Mouse (Mus musculus) adrenal gland, postnatal 10 days (tissue): ENCODE results near the gene Mylpf. TPM values are rescaled to one million over a fixed set of nuclear protein-coding genes. Genes with fewer than 3 reads are reported as not detected.
"Not testable (repeated sequence)": the region's sequence is repeated elsewhere in the genome, so short reads cannot be mapped to it uniquely, and the experiment has no call there.

Source experiments
- DNase-seq: peaks from one replicate; pipeline ENCODE4 v3.0.0; 2021; ENCODE audit warnings: mixed read lengths
- long read RNA-seq, 2 experiments: library from polyadenylated mRNA; stranded (forward); transcript quantifications; one replicate each; pipeline ENCODE4 v2.0.0; 2021
- total RNA-seq, 2 experiments: library from RNA; stranded (reverse); gene quantifications; 2 replicates each; pipeline ENCODE4 v1.2.3; 2021

Mylpf gene
- total RNA-seq, result 1,000 to 10,000 TPM in 1 of 2 experiments, 100 to 1,000 TPM in 1; 678 to 2,339 TPM
- long read RNA-seq, experiment 1, transcript Mylpf-201 (7 exons, 766 nt), result major isoform, 384 of 446 reads
- long read RNA-seq, experiment 1, partial matches to known transcripts, result 54 of 446 reads
- long read RNA-seq, experiment 1, other reads (novel, unspliced or antisense), result 4 of 446 reads
- long read RNA-seq, experiment 2, transcript Mylpf-201 (7 exons, 766 nt), result major isoform, 395 of 415 reads
- long read RNA-seq, experiment 2, partial matches to known transcripts, result 14 of 415 reads
- long read RNA-seq, experiment 2, other reads (novel, unspliced or antisense), result 5 of 415 reads

DNA sequence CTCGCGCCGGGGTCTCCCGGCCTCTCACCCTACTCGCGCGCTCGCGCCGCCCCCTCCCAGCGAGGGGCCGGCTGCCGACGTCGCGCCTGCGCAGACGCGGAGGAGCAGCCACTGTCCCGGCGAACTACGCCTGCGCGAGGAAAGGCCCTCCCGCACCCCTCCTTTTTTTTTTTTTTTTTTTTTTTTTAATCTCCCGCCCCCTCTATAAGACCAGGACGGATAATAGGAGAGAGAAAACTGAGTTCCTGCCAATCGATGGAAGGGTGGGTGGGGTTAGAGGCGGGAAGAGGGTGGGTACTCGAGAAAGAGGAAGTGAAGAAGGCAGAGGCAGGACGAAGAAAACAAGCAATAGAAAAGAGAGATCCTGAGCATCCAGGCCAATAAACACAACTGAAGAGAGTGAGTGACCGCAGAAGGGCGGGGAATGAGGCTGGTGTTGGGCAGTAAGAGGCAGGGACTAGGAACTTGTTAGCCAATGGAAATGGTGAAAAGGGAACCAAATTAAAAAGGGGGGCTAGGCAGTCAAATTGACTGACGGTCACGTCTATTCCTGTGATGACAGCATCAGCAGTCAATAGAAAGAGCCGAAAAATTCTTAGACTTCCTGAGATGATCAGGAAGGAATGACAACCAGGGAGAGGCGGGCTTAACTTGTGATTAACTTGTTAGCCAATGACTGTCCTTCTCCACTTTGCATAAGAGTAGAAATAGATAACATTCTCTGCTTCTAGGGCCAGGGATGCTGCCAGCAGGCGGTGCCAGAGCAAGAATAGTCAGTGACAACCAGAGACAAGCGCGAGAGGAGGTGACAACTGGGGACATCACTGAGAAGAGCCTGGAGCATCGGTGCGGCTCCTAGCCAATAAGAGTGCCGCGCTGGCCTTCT is at the start of gene Mylpf:
Gene Mylpf, plus strand, starts transcription at position 338 of the 886 bp plus-strand sequence.
- peak; percentile 95 for DNase-seq

DNA sequence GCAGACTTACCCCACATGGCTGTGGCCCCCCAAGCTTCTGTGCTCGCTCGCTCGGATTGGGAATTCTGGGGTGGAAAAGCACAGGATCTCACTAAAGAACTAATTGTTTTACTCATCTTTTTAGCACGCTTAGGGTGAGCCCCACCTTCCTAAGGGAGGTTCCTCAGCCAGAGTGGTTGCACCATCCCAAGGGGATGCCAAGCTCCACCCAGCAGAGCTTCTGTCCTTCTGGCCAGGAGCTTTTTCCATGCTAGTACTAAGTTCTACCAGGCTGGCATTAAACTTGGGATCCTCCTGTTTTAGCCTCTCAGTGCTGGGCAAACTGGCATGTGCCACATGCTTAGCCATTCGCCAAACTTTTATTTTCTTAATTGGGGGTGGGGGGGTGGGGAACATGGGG is 46.1 kb upstream of the Mylpf start:
- DNase-seq, result peak; percentile 65

DNA sequence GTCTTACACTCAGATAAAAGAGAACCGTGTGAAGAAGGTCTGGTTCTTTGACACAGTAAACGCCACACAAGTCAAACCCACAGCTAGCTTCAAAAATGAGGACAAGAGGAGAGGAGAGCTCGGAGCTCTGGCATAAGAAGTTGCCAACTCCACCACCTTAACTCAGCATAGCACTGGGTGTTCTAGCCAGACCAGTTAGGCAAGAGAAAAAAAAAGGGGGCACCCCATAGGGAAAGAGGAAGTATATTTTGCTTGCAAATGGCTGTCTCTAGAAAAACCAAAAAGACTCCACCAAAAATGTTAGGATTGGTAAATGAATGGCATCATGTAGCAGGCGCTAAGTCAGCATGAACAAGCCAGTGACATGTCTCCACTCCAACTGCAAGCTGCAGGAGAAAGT is 44.7 kb upstream of the Mylpf start:
- no peak for DNase-seq

DNA sequence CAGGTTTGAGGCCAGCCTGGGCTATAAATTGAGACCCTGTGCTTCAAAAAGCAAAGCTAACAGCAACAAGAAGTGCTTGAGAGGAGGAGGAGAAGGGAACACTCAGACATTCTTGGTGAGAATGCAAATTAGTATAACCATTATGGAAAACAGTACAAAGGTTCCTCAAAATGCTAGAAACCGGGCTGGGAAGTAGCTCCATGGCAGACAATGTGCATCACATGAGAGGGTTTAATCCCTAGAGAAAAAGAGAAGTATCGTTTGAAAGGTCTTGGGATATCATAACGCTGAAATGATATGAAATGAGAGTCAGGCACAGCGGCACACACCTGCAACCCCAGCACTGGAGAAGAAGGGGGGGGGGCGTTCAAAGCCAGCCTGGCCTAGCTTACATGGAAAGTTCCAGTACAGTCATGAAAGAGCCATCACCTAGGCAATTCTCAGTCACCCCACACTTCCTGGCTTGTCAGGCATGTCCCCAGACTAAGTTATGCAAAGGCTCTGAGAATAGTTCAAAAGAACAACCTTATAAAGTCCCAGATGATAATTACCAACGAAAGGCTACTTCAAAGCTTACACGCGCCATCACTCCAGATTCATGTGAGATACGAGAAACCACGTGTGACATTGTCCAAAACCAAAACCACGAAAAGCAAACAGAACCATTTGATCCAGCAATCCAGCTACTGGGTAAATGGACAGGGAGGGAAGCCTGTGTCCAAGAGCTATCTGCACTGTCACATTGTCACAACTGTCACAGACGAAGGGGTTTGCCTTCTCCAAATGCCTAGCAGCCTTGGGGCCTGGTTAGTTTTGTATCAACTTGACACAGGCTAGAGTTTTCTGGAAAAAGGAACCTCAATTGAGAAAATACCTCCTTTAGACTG is 42.8 kb upstream of the Mylpf start:
- no peak for DNase-seq

DNA sequence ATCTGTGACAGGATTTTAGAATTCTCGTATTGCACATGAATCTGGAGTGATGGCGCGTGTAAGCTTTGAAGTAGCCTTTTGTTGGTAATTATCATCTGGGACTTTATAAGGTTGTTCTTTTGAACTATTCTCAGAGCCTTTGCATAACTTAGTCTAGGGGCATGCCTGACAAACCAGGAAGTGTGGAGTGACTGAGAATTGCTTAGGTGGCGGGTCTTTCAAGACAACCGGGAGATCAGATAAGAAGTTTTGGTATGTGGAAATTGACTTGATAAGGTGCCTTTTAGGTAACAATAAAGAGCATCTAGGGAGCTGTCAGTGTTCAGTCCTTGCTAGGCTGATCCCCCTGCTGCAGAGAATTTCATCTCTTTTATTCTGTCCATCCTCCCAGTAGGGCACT is 42.2 kb upstream of the Mylpf start:
- DNase-seq, result no peak

DNA sequence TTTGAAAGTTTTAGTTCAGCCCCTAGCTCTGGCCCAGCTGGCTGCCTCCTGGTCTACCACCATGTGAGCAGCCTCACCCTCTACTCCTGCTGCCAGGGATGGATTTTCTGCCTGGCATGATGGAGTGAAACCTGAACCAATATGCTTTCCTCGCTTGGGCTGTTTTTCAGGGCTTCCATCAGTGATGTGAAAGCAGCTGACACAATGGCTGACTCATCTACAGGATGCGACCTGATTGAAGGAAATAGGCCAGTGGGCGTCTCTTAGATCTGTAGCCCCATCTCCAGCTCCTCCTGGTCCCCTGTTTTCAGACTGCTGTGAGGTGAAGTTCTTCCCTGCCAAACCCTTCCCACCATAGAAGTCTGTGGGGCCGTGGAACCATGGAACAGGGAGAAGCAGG is 31.8 kb upstream of the Mylpf start:
- DNase-seq, result no peak

DNA sequence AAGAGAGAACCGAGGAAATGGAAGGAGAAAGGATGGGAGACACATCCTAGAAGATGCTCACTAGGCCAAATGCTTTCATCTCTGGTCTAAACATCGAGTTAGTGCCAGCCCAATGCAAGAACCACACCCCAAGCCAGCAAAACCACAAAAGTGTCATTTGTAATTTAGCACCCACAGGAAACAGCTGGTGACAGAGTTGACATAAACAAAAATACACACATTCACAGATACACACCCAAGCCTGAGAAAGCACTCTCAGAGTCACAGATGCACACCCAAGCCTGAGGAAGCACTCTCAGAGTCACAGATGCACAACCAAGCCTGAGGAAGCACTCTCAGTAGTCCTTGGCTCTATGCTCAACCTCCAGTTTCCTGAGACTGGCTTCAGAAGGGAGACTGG is 27.9 kb upstream of the Mylpf start:
- no peak for DNase-seq

DNA sequence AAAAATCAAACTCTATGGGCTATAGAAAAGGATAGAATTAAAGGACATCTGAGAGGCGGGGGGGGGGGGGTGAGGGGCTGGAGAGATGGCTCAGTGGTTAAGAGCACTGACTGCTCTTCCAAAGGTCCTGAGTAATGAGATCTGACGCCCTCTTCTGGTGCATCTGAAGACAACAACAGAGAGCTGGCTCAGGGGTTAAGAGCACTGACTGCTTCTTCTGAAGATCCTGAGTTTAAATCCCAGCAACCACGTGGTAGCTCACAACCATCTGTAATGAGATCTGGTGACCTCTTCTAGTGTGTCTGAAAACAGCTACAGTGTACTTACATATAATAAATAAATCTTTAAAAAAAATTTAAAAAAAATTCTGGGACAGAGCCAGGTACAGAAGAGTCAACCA is 27.0 kb upstream of the Mylpf start:
- DNase-seq, result not testable (repeated sequence)

DNA sequence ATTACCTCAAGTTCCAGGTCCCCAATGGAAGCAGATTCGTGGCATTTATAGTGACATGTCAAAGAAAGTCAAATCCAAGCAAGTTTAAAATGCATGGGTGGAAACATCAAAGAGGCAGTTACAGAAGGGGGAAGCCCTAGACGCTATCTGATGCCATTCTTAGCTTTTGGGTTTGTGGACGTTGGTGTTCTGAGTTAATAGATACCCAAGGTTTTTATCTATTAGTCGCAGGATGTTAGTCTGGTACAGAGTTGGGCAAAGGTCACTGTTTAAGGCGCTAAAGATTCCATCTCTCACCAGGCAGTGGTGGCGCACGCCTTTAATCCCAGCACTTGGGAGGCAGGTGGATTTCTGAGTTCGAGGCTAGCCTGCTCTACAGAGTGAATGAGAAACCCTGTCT is 25.3 kb upstream of the Mylpf start:
- no peak for DNase-seq

DNA sequence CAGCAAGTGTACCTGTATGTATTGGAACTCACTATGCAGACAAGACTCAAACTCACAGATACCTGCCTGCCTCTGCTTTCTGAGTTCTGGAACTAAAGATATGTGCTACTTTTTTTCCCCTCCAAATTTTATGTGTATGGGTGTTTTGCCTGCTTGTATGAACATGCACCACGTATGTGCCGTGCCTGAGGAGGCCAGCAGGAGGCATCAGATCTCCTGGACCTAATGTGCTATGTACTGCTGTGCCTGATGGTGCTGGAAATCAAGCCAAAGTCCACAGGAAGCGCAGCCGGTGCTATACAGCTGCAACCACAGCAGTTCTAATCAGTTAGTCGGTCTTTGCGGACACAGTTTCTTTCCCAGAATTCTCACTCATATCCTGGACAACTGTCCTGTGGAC is 24.9 kb upstream of the Mylpf start:
- DNase-seq, result no peak

DNA sequence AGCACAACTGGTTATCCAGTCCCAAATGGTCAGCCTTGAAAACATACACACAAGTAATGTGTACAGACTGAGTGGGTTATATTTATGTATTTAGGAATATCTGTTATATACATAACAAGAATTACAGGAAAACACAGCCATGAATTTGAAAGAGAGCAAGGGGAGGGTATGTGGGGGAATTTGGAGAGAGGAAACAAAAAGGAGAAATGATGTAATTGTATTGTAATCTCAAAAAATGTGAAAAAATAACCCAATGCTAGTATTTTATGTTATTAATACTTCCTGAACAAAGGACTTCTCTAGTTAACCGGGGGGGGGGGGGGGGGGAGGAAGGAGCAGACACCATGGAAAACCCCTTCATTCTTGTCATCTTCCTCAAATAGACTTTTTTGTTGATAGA is 24.0 kb upstream of the Mylpf start:
- DNase-seq, result no peak

DNA sequence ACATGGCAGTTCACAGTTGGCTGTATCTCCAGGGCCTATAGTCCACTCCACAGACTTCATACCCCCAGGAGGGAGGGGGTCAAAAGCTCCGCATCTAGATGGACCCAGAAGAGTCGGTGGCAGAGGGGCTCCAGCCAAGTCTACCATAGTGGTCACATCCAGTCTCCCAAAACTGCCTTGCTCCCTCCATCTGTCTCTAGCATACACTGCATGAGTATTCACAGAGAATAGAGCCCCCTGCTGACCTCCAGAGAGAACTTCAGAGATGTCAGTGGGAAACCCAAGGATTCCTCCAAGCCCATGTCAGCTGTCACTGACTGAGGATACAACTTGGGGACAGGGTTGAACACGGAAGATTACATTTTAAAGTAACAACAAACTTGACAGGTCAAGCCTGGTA is 23.1 kb upstream of the Mylpf start:
- DNase-seq, result no peak

DNA sequence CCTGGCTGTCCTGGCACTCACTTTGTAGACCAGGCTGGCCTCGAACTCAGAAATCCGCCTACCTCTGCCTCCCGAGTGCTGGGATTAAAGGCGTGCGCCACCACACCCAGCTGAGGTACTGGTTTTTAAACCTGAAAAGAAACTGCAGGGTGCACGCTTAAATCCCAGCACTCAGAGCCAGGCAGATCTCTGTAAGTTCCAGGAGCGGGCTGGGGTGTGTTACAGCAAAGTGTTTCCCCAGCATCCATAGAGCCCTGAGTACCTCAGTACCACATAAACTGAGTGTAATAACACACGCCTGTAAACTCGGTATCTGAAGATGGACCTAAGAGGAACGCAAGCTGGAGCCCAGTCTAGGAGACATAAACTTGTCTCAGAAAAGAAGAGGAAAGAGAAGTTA is 21.3 kb upstream of the Mylpf start:
- DNase-seq, result no peak

DNA sequence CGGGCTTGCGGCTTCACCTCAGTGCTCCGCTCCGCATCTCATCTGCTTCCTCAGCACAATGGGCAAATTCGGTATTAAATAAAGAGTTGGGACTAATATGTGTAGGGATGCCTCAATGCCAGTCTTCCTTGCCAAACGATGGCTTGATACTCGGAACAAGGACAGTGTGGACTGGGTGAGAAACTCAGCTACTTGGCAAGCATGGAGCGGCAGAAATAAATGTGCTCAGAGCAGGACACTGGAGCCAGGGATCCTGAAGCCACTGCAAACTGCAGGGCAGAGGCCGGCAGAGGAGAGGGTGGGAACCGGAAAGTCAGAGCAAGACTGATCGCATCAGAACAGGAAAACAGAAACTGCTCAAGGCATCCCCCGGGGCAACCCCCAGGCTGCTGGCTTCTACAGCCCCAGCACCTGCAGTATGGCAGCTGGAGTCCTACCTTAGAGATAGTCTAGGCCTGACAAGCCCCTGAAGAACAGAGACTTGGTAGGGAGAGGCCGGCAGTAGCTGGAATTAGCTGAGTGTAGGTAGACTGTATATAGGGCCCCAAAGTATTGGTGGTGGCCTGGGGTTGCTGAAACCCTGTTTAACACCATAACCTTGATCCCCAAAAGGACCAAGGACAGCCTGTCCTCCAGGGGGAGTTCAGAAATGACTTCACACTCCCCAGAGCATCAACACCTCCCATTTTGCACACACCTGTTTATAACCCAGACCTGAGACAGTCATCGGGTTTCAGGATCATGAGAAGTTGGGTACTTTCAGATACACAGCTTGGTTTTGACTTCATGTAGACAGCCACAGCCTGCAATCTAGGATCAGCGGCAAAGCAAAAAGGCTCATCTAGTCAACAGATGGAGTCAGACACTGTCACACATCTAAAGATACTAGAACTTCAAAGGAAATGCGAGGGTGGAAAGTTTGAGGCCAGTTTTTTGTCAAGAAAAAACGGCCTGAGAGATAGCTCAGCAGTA is 20.1 kb upstream of the Mylpf start:
- DNase-seq, result no peak

DNA sequence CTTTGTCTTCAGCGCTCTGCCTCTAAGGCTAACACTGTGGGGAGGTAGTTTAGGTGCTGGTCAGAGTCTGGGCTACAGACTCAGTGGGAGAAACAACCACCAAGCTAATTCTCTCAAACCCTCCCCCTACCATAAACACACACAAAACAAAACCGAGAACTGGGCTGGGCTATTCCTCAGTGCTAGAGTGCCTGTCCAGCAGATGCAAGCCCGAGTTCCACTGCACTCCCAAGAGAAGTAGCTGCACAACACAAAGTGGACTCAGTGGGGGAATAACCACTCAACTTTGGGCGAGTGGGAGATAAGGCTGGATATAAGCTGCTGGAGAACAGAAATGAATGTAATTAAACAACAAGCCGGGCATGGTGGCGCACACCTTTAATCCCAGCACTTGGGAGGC is 18.0 kb upstream of the Mylpf start:
- no peak for DNase-seq

DNA sequence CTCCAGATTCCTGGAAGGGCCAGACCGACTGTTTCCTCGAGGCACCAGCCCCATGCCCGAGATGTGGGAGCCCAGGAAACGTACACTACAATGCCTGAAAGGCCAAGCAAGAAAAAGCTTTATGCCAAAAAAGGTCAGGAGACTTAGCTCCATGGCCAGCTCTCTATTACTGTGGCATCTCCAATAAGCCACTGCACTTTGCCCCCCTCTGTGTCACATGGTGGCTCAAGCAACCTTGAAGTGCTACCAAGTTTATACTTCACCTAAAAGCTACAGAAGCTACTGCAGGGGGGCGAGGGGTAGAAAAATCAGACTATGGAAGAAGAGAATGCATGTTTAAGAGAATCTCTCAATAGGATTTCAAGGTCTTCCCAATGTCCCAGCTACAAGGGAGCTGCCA is 15.7 kb upstream of the Mylpf start:
- DNase-seq, result no peak

DNA sequence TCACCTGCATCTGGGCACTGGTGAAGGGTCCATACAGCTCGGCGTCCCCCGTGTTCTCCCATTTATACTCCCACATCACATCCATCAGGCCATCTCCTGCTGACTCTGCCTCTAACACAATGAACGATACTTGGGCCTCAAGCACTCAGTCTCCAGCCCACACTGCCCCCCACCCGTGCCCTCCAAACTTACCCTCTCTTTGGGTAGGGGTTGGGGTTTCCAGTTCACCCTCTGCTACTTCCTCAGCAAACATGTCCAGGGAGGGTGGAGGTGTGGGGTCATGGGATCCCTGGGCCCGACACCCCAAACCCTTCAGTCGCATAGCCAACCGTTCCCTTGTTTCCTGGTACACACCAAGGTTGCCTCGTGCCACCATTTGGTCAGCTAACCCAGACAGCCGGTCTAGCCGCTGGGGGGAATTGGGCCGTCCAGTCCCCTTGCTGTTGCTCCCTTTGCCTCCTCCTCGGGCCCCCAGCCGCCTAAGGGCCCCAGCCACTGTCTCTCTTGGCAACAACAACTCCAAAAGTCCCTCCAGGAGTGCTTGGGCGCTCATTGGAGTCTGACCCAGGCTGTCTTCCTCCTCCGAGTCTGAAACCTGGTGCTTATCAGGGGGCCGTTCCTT is 14.6 kb upstream of the Mylpf start:
- DNase-seq, result no peak

DNA sequence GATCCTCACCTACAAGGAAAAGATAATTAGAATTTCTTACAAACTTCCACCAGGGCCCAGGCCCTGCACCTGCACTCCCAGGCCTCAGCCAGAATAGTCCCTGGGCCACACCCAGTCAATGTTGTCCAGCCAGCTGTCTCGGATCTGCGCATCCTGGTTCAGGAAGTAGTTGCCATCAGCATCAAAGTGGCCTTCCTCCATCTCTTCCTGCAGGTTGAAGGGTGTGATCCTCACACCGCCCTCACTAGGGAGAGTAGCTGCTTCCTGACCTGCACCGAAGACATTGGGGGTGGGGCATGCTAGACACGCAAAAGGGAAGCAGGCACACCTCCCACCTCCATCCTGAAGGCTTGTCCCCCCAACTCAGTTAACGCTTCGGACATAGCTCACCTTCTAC is 14.1 kb upstream of the Mylpf start:
- DNase-seq, result no peak

DNA sequence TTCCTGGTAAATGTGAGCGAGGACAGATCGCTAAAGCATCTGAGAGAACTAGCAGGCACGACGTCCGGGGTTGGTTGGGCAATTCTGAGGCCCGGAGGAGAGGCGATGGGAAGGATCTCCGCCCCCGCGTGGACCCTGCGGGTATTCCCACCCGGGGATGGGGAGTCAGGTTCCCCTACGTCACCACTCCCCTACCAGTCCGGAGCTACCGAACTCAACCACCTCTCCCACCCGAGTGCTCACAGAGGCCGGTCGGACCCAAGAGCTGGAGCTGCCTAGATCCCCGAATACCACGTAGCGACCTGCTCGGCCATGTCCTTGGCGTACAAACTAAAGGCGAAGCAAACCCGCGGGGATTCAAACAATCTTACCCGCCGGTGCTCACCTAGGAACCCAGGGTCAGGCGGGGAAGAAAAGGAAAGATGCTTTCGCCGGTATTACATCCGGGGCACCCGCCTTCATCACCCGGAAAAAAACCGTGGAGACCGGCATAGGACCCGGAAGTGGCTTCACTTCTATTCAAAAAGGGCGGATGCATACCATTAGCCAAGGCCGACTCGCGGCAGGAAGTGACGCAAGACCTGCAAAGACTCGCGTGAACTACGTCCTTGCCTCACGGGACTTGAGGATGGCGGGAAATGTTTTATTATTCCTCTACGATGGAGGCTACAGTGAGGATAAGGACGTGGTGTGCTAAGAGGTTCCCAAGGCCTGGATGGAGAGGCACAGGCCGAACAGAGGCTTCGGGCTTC is 13.0 kb upstream of the Mylpf start, which contains the start of gene Cd2bp2:
Gene Cd2bp2, minus strand, starts transcription at position 507 of the 752 bp plus-strand sequence.
- DNase-seq, result peak; percentile 96

DNA sequence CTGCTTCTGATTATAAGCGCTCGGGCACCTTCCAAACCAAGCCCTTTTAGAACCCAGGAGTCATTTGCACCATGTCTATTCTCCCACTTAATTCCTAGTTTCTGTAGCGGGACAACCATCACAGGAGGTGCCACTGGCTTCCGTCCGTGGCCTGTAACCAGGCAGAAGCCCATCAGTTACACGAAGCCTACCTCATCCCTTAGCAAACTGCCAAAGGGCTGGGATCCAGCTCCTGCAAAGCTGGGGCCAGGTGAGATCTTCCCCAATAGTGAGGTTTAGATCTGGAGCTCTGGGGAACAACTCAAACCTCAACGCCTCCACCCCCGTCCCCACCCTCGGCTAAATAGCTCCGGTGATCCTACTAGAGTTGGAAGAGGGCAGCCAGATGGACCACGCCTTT is 12.2 kb upstream of the Mylpf start:
- no peak for DNase-seq
